Mouse (Mus musculus) ES-E14 (cell line): Measurements from ENCODE around the gene Lrrc61.

Experiments used
- ZC3H11A ChIP-seq: IDR thresholded peaks from 2 replicates; pipeline ENCODE4 v1.6.1; 2012; ENCODE audit warnings: low read depth, mild to moderate bottlenecking, inconsistent platforms, low read length, borderline replicate concordance
- ZNF384 ChIP-seq: IDR thresholded peaks from 2 replicates; pipeline ENCODE4 v1.6.1; 2012; ENCODE audit warnings: low read depth, low read length, inconsistent platforms

GRCm38 (mm10) chr6:48529261-48529660 lies 25.3 kb upstream of the Lrrc61 start:
- TF ChIP-seq ZC3H11A (no peak), ZNF384 (no peak)
